Mouse (Mus musculus) megakaryocyte, embryonic 14.5 days (primary cell): Measurements from ENCODE around the gene Map2k1.

Experiments used
- FLI1 ChIP-seq: IDR thresholded peaks from 2 replicates; pipeline ENCODE4 v1.6.1; 2012; ENCODE audit warnings: low read length, inconsistent platforms, mixed read lengths
- GATA1 ChIP-seq: IDR thresholded peaks from 3 replicates; pipeline ENCODE4 v1.6.1; 2012; ENCODE audit warnings: mixed read lengths, low read length, inconsistent platforms, borderline replicate concordance

- TF ChIP-seq GATA1, result no peak
- TF ChIP-seq FLI1, result no peak
Measured at GRCm38 (mm10) chr9:64264813-64265212, 11.4 kb upstream of the Map2k1 start.
